Mouse (Mus musculus): ENCODE measurements around the gene Ift88. TPM values are rescaled to one million over a fixed set of nuclear protein-coding genes. Genes with fewer than 3 reads are reported as not detected.

Ift88 gene
- total and polyA plus RNA-seq, 3 experiments = 6.7 to 12.3 (median 8.1) TPM

- Histone ChIP-seq H3K36me3 (replicated peaks in 1 of 2; ENCODE audit: control insufficient read depth in 1 of 2, insufficient read depth in 1 of 2, low read length in 1 of 2) (no peaks in the 10 kb centered on the region), H3K4me3 (replicated peaks in 1 of 3; ENCODE audit: low read depth in 2 of 3, low read length in 2 of 3, poor library complexity in 1 of 3) (peak overlapping the region; percentile 41 to 90 (median 62)), H3K4me1 (ENCODE audit: control insufficient read depth in 1 of 2, insufficient read depth in 2 of 2) (peaks cover 11 to 29% of the 10 kb centered on the region in 2 experiments), H3K27me3 (replicated peaks) (peaks cover 31% of the 10 kb centered on the region), H3K9ac (ENCODE audit: insufficient read depth, low read depth) (peak overlapping the region; percentile 18; the same call in 1 of the 2 replicates), H3K79me2 (replicated peaks; ENCODE audit: control insufficient read depth, extremely low read depth, insufficient read depth, poor library complexity, severe bottlenecking) (no peaks in the 10 kb centered on the region), H3K9me3 (replicated peaks; ENCODE audit: low read length) (peaks cover 2% of the 10 kb centered on the region), H3K4me2 (ENCODE audit: insufficient read depth, low read depth, poor library complexity, severe bottlenecking) (peak overlapping the region; percentile 80), H3K27ac (ENCODE audit: insufficient read depth, low read depth) (no peak overlapping the region)
- in situ Hi-C loops (cut with MboI; ENCODE audit: low pct_ligation_motif_present, low pct_unique_long_range_greater_than_20kb, low sequenced_read_pairs) (no loop called here), dilution Hi-C loops (cut with MboI; ENCODE audit: extremely low pct_ligation_motif_present, extremely low pct_unique_long_range_greater_than_20kb, low sequenced_read_pairs) (no loop called here)
- peak; percentile 49 for DNase-seq (ENCODE audit: extremely low read depth)
- TF ChIP-seq TCF12 (IDR thresholded peaks at IDR 0.05; ENCODE audit: low read depth, low read length) (peak; percentile 30; the same call in 1 of the 2 replicates), UBTF (IDR thresholded peaks at IDR 0.05; ENCODE audit: low read depth, low read length) (no peak), POLR2A (IDR thresholded peaks at IDR 0.05; ENCODE audit: low read depth, low read length) (peak; percentile 30; the same call in 1 of the 2 replicates)
Measured at GRCm38 (mm10) chr14:57525388-57526049, 101.7 kb downstream of the Ift88 start.

GRCm38 (mm10) chr14:57526050-57526623 is 102.3 kb downstream of the Ift88 start:
- H3K4me2 ChIP-seq (ENCODE audit: insufficient read depth, low read depth, poor library complexity, severe bottlenecking) = peak overlapping the region; percentile 80
- in situ Hi-C loops (cut with MboI; ENCODE audit: low pct_ligation_motif_present, low pct_unique_long_range_greater_than_20kb, low sequenced_read_pairs) (no loop called here), dilution Hi-C loops (cut with MboI; ENCODE audit: extremely low pct_ligation_motif_present, extremely low pct_unique_long_range_greater_than_20kb, low sequenced_read_pairs) (no loop called here)
- H3K27ac ChIP-seq (ENCODE audit: insufficient read depth, low read depth) = no peak overlapping the region
- peaks cover 2% of the 10 kb centered on the region for H3K9me3 ChIP-seq (replicated peaks; ENCODE audit: low read length)
- H3K4me1 ChIP-seq (ENCODE audit: control insufficient read depth in 1 of 2, insufficient read depth in 2 of 2) = peaks cover 11 to 29% of the 10 kb centered on the region in 2 experiments
- TF ChIP-seq KAT2A (IDR thresholded peaks at IDR 0.05; ENCODE audit: insufficient replicate concordance, low read length) (no peak), RAD21 (IDR thresholded peaks at IDR 0.05; ENCODE audit: low read depth, low read length) (no peak), JUN (IDR thresholded peaks at IDR 0.05; ENCODE audit: insufficient read depth, low read depth, low read length) (no peak), POLR2A (IDR thresholded peaks at IDR 0.05; ENCODE audit: low read depth, low read length) (no peak), ELF1 (IDR thresholded peaks at IDR 0.05; ENCODE audit: low read depth, low read length) (no peak), POLR2AphosphoS2 (IDR thresholded peaks at IDR 0.05; ENCODE audit: low read depth, low read length) (no peak), CTCF (conservative IDR thresholded peaks at IDR 0.05 in 1 of 2, IDR thresholded peaks at IDR 0.05 in 1 of 2; ENCODE audit: low read depth in 2 of 2, low read length in 2 of 2) (no peak), MAFK (IDR thresholded peaks at IDR 0.05; ENCODE audit: insufficient replicate concordance, low read length) (no peak), USF1 (IDR thresholded peaks at IDR 0.05; ENCODE audit: low read depth, low read length) (no peak), MAX (IDR thresholded peaks at IDR 0.05; ENCODE audit: low read length) (no peak), SIN3A (IDR thresholded peaks at IDR 0.05; ENCODE audit: low read length) (no peak), NRF1 (IDR thresholded peaks at IDR 0.05; ENCODE audit: low read depth, low read length) (no peak), ZMIZ1 (IDR thresholded peaks at IDR 0.05; ENCODE audit: low read depth, low read length) (no peak), EP300 (IDR thresholded peaks at IDR 0.05; ENCODE audit: low read length) (no peak), SMC3 (IDR thresholded peaks at IDR 0.05; ENCODE audit: low read depth, low read length) (no peak), ZNF384 (IDR thresholded peaks at IDR 0.05; ENCODE audit: low read depth, low read length) (no peak), UBTF (IDR thresholded peaks at IDR 0.05; ENCODE audit: low read depth, low read length) (no peak), HCFC1 (IDR thresholded peaks at IDR 0.05; ENCODE audit: low read depth, low read length) (no peak), BHLHE40 (IDR thresholded peaks at IDR 0.05; ENCODE audit: low read depth, low read length) (no peak)
- H3K4me3 ChIP-seq (replicated peaks in 1 of 3; ENCODE audit: low read depth in 2 of 3, low read length in 2 of 3, poor library complexity in 1 of 3) = peak overlapping the region in 2 of 3 experiments; percentile 62 to 90
- H3K79me2 ChIP-seq (replicated peaks; ENCODE audit: control insufficient read depth, extremely low read depth, insufficient read depth, poor library complexity, severe bottlenecking) = no peaks in the 10 kb centered on the region
- H3K27me3 ChIP-seq (replicated peaks) = peaks cover 31% of the 10 kb centered on the region
- no peak for DNase-seq (ENCODE audit: extremely low read depth)
- H3K36me3 ChIP-seq (replicated peaks in 1 of 2; ENCODE audit: control insufficient read depth in 1 of 2, insufficient read depth in 1 of 2, low read length in 1 of 2) = no peaks in the 10 kb centered on the region
- no peak overlapping the region for H3K9ac ChIP-seq (ENCODE audit: insufficient read depth, low read depth)
